Mouse (Mus musculus): ENCODE results near the gene Csn1s2a.
"Not testable (repeated sequence)": the region's sequence is repeated elsewhere in the genome, so short reads cannot be mapped to it uniquely, and the experiment has no call there.

The Csn1s2a gene

DNA sequence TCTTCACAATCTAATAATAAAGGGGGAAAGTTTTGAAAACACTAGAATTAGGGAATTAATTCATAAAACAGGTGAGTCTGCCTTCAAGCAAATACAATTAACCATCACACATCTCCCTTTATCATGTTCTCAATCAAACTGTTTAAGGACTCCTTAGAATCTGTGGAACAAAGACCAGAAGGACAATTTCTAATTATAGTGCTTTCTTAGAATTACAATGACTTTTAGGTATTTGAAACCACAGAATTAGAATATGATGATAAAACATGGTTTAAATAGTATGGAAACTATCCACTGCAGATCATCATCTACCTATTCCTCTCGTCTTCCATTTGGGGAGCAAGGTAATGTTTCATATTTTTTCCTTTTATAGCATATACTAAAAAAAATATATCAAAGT is at the start of gene Csn1s2a:
Gene Csn1s2a (plus strand): TSS at position 301 of the 400 bp plus-strand sequence.
- DNase-seq (ENCODE audit: low spot score) = no peak

DNA sequence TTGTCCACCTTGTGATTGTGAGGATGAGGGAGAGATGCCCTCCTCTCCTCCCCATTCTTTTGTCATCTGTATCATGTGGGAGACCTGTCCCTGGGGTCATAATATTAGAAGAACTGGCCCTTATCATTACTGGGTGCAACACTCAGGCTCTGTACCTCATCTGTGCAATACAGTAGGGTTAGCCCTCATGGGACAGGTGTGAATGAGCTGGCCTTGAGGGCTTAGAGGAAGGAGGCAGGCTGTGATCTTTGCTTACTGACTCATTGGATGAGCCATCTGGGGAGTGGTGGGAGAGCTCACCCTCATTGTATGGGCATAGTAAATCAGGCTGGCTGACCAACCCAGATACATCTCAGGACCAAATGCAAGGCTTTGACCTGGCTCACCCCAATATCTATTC is 39.5 kb upstream of the Csn1s2a start:
- no peak for DNase-seq (ENCODE audit: low spot score)

DNA sequence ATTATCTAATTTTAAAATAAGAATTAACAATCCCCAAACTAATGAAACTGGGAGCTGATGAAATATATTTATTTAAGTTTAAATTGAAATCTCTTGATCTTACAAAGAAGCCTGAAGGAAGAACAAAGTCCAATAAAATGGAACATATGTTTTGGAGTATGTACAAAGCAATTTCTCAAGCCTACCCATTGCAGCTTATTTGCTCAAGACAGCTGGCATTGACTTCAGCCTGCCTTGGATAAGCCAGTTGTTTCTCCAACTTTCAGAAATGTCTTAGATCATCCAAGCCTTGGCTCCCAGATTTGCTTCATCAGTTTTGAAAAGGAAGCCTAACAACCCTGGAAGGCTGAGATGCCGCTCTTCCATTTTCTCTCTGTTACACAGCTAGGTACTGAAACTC is 20.9 kb upstream of the Csn1s2a start:
- DNase-seq (ENCODE audit: low spot score) = no peak

DNA sequence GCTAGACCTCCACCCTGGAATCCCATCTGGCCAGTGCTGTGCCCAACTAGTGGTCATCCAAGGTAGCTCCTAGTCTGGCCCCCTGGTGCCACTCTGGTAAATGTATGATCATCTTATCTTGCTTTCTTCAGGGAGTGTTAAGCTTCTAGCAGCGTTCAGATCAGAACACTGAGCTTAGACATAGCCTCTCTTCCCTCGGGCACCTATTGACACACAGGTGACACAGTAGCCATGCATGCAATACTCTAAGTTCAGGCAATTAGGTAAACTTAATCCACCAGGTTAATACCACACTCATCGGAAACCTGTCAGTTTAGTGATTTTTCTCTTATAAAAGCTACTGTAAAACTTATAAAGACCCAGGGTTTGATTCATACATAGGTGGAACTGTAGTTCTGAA is 9.8 kb upstream of the Csn1s2a start:
- DNase-seq (ENCODE audit: low spot score) = no peak

DNA sequence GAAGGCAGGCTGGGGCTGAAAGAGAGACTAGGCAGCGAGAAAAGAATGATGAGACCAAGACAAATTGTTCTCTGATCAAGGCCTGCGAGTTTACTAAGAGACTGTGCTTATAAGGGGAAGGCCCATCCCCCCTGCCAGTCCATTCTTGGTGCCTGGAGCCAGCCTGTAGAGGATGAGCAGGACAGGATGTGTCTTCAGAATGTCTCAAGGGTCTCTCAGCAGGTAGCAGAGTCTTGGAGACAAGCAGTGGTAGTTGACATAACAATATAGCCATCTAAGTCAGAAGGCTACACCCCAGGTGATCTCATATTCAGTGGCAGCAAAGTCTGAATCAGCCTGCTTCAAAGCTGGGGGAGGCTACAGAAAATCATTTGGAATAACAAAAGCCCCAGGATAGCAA is 2.2 kb upstream of the Csn1s2a start:
- not testable (repeated sequence) for DNase-seq (ENCODE audit: low spot score)

DNA sequence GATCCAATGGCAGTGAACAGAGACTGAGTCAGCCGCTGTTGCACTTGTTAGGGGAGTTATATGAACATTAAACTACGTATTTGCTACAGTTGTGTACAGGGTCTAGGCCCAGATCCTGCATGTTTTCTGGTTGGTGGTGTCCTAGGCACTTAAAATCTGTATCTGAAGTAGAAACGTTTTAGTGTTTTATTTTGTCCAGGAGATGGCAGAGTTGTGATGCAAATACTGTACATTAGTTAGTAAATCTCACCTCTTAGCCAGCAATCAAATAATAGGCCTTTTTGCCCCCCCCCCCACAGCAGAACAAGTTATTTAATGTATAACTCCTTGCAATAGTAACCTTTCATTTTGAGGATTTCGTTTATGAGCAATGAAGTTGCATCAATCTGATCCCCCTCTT is 8.4 kb downstream of the Csn1s2a start:
- no peak for DNase-seq (ENCODE audit: low spot score)

DNA sequence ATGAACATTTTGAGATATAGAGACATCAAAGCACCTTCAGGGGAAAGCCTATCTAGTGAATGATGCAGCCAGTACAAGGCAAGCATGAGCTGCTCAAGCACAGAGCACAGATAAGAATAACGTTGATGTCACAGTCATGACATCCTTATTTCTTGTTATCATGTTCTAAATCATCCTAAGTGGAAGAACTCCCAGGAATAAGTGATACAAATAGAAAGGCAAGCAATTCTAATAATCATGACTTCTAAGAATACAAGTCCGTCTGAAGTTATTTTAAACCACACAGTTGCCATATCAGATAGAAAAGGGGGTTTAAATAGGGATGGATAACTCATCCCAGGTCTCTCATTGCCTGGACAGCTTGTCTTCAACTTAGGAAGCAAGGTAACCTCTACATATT is 33.4 kb downstream of the Csn1s2a start, which contains the start of gene Csn1s2b:
Gene Csn1s2b (plus strand): TSS at position 301 of the 400 bp plus-strand sequence.
- DNase-seq (ENCODE audit: low spot score) = no peak

DNA sequence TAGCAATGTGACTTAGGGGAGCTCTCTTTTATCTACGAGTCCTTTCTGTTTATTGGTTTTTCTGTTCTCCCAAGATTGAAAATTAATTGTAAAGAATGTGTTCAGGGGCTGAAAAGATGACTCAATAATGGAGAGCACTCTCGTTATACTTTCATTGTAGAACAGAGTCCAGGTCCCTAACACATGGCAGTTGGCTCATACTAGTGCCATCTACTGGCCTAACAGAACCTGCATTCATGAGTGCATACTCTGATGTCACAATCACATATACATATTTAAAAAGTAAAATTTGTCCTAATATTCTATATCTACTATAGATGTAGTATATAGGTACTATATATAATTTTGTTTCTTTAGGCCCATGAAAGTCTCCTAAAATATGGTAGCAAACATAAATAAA is 34.9 kb downstream of the Csn1s2a start:
- DNase-seq (ENCODE audit: low spot score) = no peak

DNA sequence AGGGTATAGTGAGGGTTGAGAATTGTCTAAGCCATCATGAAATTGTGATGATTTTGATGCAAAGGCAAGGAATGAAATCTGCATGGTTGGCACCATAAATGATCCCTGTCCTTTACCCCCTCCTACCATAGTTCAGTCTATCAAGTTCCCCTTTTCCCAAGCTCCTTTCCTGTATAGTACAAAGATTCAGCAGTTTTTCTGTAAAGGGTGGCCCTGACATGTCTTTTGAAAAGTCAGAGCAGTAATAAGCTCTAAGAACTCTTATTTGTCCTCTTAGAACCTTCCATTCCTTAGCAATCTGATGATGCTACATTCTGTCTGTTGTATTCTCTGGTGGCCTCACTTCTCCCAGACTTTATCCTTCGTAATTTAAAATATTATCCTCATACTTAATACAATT is 51.0 kb downstream of the Csn1s2a start, which contains the start of gene Prr27:
Gene Prr27 (plus strand): TSS at position 301 of the 400 bp plus-strand sequence.
- DNase-seq (ENCODE audit: low spot score) = no peak

Data from layer of hippocampus, adult 9-10 months (tissue).